Mouse (Mus musculus): ENCODE results near the gene Pdzd2. TPM values are rescaled to one million over a fixed set of nuclear protein-coding genes. Genes with fewer than 3 reads are reported as not detected.

Gene Pdzd2
- polyA plus RNA-seq, 1 experiment: 19.8 TPM

DNA sequence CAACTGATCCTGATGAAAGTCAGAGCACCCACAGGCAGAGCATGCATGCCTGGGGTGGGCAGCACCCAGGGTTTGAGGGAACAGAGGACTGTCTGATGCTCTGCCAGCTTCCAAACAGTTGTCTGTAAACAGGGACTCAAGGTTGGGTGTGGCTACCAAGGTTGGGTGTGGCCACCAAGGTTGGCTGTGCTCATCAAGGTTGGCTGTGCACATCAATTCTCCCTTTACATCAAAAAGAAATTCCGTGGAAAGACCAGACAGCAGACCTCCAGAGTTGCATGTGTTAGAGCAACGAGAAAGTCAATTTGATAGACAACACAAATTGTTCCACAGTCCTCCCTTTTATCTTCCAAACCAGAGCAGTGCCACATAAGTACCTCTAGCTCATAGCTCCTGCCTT lies 26.5 kb downstream of the Pdzd2 start:
- Histone ChIP-seq H3K27ac (ENCODE audit: insufficient read depth, low read length) (no peak overlapping the region), H3K4me3 (ENCODE audit: insufficient read depth, low read length) (no peak overlapping the region), H3K4me1 (ENCODE audit: control insufficient read depth, insufficient read depth, low read length) (no peaks in the 10 kb centered on the region)
- TF ChIP-seq POLR2A (IDR thresholded peaks at IDR 0.05; ENCODE audit: extremely low read depth, insufficient read depth, low read length): no peak

DNA sequence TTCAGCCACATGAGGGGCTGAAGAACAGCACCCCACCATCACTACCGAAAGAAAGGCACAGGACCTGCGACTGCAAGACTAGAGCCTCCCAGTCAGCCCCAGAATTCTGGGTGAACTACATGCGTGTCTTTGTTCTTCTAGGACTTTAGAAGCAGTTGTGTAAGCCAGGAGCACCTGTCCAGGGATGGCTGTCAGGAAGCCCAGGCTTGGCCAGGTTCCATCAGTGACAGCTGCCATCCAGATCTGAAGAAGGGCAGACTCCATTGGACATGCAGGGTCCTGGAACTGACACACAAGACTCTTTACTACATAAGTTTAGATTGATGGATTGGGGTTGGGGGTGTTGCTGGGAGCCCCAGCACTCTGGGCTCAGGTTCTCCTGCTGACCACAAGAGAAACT lies 29.7 kb downstream of the Pdzd2 start:
- Histone ChIP-seq H3K27ac (ENCODE audit: insufficient read depth, low read length) (no peak overlapping the region), H3K4me1 (ENCODE audit: control insufficient read depth, insufficient read depth, low read length) (no peaks in the 10 kb centered on the region), H3K4me3 (ENCODE audit: insufficient read depth, low read length) (no peak overlapping the region)
- TF ChIP-seq CTCF (IDR thresholded peaks at IDR 0.05; ENCODE audit: extremely low read depth, insufficient read depth, low read length): no peak
- no peak for TF ChIP-seq POLR2A (IDR thresholded peaks at IDR 0.05; ENCODE audit: extremely low read depth, insufficient read depth, low read length)

DNA sequence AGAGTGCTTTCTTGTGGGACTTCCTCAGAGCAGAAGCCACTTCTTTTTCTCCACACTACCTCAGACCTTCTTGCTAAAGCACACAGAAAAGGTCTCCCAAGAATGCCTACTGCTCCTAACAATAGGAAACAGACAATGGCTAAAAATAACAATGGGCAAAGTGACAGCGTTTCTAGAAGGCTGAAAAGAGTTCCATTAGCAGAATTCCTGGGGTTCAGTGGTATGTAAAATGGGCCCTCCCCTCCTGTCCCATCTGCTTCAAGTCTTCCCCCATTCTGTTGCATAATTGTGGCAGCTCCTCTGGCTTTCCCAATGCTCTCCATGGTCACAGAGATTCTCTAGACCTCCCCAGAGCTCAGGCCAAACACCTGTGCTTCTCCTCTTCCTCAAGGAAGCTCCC lies 31.4 kb downstream of the Pdzd2 start:
- Histone ChIP-seq H3K27ac (ENCODE audit: insufficient read depth, low read length) (no peak overlapping the region), H3K4me3 (ENCODE audit: insufficient read depth, low read length) (no peak overlapping the region), H3K4me1 (ENCODE audit: control insufficient read depth, insufficient read depth, low read length) (no peaks in the 10 kb centered on the region)
- no peak for TF ChIP-seq CTCF (IDR thresholded peaks at IDR 0.05; ENCODE audit: extremely low read depth, insufficient read depth, low read length)
- TF ChIP-seq POLR2A (IDR thresholded peaks at IDR 0.05; ENCODE audit: extremely low read depth, insufficient read depth, low read length): no peak

DNA sequence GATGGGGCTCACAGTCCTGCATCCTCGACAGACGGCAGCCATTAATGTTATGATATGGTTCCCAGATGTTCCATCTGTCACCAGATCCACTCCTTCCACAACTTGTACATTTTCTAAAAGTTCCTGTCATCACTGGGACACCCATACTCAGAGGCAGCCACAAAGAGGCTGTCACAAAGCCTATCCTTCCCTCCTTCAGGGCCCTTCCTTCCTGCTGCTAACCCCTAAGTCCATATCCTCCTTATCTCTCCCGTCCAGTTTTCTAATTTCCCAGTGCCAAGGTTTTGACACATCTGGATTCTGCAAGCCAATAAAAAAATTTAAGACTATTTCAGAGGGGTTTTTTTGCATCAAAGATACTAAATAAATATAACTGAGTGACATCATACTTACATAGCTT lies 32.8 kb downstream of the Pdzd2 start:
- Histone ChIP-seq H3K27ac (ENCODE audit: insufficient read depth, low read length) (no peak overlapping the region), H3K4me3 (ENCODE audit: insufficient read depth, low read length) (no peak overlapping the region)
- TF ChIP-seq POLR2A (IDR thresholded peaks at IDR 0.05; ENCODE audit: extremely low read depth, insufficient read depth, low read length) (no peak), CTCF (IDR thresholded peaks at IDR 0.05; ENCODE audit: extremely low read depth, insufficient read depth, low read length) (no peak)

DNA sequence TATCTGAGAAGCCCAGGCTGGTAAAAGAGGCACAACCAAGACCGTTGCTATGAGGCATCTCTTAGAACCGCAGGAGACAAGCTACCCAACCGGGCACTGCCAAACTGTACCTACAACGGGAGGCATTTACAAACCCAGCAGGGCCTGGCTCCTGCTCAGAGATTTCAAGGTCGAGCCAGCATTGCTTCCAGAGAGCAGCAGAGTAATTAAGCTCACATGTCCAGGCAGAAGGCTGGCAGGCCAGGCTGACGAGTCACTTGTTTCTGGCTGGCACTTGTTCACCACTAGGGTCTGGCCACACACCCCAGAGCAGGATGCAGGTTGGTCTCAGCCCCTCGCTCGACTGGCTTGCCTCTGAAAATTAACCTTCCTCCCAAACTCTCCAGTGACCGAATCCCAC lies 39.4 kb downstream of the Pdzd2 start:
- no peak for TF ChIP-seq POLR2A (IDR thresholded peaks at IDR 0.05; ENCODE audit: extremely low read depth, insufficient read depth, low read length)
- Histone ChIP-seq H3K4me1 (ENCODE audit: control insufficient read depth, insufficient read depth, low read length) (no peaks in the 10 kb centered on the region), H3K27ac (ENCODE audit: insufficient read depth, low read length) (no peak overlapping the region), H3K4me3 (ENCODE audit: insufficient read depth, low read length) (no peak overlapping the region)

More for the DNA sequence above, 32.8 kb downstream of the Pdzd2 start:
- H3K4me1 ChIP-seq (ENCODE audit: control insufficient read depth, insufficient read depth, low read length): no peaks in the 10 kb centered on the region

DNA sequence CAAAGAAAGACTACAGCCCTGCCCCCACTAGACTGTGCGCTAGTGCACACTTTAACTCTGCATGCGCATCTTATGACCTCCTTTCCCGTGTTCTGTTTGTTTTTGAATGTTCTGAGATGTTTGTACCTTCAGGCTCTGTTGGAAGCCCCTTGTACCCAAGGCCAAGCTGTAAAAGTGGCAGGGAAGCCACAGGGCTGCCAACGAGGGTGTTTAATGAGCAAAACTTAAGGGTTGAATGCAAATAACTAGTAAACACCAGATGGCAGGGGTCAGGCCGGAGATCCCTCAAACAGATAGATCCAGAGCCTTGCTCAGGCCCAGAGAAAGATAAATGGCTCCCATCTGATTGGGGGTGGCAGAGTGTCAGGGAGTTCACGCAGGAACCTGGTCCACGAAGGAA lies 42.0 kb downstream of the Pdzd2 start:
- H3K4me1 ChIP-seq (ENCODE audit: control insufficient read depth, insufficient read depth, low read length): no peaks in the 10 kb centered on the region
- H3K4me3 ChIP-seq (ENCODE audit: insufficient read depth, low read length): no peak overlapping the region
- H3K27ac ChIP-seq (ENCODE audit: insufficient read depth, low read length): no peak overlapping the region
- no peak for TF ChIP-seq CTCF (IDR thresholded peaks at IDR 0.05; ENCODE audit: extremely low read depth, insufficient read depth, low read length)
- no peak for TF ChIP-seq POLR2A (IDR thresholded peaks at IDR 0.05; ENCODE audit: extremely low read depth, insufficient read depth, low read length)

DNA sequence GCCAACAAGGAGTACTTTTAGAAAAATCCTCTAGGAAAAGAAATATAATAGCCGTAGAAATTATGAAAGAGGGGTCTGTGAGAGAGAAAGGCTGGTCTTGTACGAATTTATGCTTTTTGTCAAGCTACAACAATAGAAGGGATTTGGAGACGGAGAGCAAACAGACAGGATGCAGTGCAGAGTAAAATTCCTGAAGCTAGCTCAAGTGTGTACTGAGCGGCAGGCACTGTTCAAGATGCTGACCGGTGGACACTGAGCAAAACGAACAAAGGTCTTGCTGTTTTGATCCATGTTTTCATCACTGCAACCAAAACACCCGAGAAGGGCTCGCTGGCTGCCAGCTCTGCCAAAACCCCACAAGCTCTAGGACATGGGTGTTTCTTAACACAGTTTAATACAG lies 42.8 kb downstream of the Pdzd2 start:
- Histone ChIP-seq H3K4me3 (ENCODE audit: insufficient read depth, low read length) (no peak overlapping the region), H3K27ac (ENCODE audit: insufficient read depth, low read length) (no peak overlapping the region), H3K4me1 (ENCODE audit: control insufficient read depth, insufficient read depth, low read length) (no peaks in the 10 kb centered on the region)
- TF ChIP-seq POLR2A (IDR thresholded peaks at IDR 0.05; ENCODE audit: extremely low read depth, insufficient read depth, low read length) (no peak), CTCF (IDR thresholded peaks at IDR 0.05; ENCODE audit: extremely low read depth, insufficient read depth, low read length) (no peak)

DNA sequence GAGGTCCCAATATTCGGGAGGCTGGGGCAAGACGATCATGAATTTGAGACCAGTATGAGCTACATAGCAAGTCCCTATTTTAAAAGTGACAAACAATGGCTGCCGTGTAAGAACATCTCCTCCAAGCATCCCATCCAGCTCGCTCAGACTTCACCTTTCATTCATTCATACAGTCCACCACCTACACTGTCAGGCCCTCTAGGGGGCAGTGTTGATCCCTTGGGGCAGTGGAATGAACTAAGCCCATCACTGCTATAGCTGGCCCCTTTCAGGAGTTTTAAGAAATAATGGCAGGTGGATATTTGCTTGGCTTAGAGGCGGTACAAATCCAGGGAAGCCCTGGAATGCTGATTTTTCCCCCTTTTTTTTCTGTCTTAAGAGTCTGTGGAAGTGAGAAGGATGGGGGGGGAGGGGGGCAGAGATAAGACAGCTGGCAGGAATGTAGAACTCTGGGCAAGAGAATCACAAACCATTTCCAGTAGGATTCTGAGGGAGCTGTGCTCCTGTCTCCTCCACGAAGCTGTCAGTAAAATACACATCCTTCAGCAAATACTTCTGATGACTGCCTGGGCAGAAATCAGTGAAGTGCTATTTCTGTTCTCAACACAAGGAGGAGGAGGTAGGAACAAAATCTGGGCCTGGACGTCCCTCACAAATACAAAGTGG lies 49.9 kb downstream of the Pdzd2 start:
- Histone ChIP-seq H3K27ac (ENCODE audit: insufficient read depth, low read length) (no peak overlapping the region), H3K4me3 (ENCODE audit: insufficient read depth, low read length) (no peak overlapping the region), H3K4me1 (ENCODE audit: control insufficient read depth, insufficient read depth, low read length) (peaks cover 4% of the 10 kb centered on the region)
- 0 out of 2 replicates have a peak, but pooled peaks have one; percentile 28 for TF ChIP-seq CTCF (IDR thresholded peaks at IDR 0.05; ENCODE audit: extremely low read depth, insufficient read depth, low read length)
- no peak for TF ChIP-seq POLR2A (IDR thresholded peaks at IDR 0.05; ENCODE audit: extremely low read depth, insufficient read depth, low read length)

DNA sequence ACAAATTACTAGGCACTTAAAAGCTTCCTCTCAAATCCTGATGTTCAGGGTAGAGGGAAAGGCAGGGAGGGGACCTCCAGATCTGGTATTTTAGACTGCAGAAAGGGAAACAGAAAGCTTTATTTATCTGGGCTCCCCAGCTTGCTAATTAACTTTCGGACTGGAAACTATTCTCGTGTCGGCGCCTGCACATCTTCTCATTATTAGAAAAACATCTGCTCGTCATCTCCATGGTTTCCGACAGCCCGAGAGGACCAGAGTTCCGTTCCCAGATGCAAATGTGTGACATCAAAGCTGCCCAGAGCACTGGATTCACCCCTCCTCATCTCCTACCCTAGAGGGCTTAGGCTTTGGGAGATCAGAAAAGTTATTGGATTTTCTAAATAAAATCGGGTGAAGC lies 57.2 kb downstream of the Pdzd2 start:
- Histone ChIP-seq H3K4me1 (ENCODE audit: control insufficient read depth, insufficient read depth, low read length) (peaks cover 9% of the 10 kb centered on the region), H3K4me3 (ENCODE audit: insufficient read depth, low read length) (no peak overlapping the region), H3K27ac (ENCODE audit: insufficient read depth, low read length) (no peak overlapping the region)
- TF ChIP-seq POLR2A (IDR thresholded peaks at IDR 0.05; ENCODE audit: extremely low read depth, insufficient read depth, low read length) (no peak), CTCF (IDR thresholded peaks at IDR 0.05; ENCODE audit: extremely low read depth, insufficient read depth, low read length) (no peak)

DNA sequence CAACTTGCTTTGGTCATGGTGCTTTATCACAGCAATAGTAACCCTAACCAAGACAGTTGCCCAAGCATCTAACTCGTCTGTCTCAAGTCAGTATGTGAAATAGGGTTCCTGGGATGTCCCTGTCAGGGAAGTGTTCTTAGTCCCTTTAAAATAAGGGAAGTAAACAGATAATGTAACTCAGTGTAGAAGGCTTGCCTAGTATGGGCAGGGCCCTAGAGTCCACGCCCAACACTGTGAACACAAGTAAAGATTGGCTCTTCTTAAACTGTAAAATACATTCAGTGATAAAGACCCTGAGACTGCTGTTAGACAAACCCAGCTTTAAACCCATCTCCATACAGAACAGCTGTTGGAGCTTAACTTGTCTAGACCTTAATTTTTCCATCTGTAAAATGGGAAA lies 57.8 kb downstream of the Pdzd2 start:
- Histone ChIP-seq H3K4me1 (ENCODE audit: control insufficient read depth, insufficient read depth, low read length) (peaks cover 8% of the 10 kb centered on the region), H3K27ac (ENCODE audit: insufficient read depth, low read length) (no peak overlapping the region), H3K4me3 (ENCODE audit: insufficient read depth, low read length) (no peak overlapping the region)
- TF ChIP-seq CTCF (IDR thresholded peaks at IDR 0.05; ENCODE audit: extremely low read depth, insufficient read depth, low read length): no peak
- TF ChIP-seq POLR2A (IDR thresholded peaks at IDR 0.05; ENCODE audit: extremely low read depth, insufficient read depth, low read length): no peak
